Mouse (Mus musculus) cerebellum, adult 9-10 months (tissue): Measurements from ENCODE around the gene Sdad1.

Experiments
- DNase-seq: peaks from one replicate; pipeline ENCODE4 v3.0.0; 2022

Gene Sdad1

GRCm38 (mm10) chr5:92234939-92235557 lies 75.2 kb downstream of the Sdad1 start:
- no peak for DNase-seq
